Mouse (Mus musculus) midbrain, embryonic 16.5 days (tissue): ENCODE results near the gene Chit1. TPM values are rescaled to one million over a fixed set of nuclear protein-coding genes. Genes with fewer than 3 reads are reported as not detected.

ENCODE experiments used
- ATAC-seq: fragments of 200-750 bp; cut with Nextera tagmentation; 2 replicates; pipeline ENCODE4 v1.8.0; 2017; ENCODE audit warnings: moderate TSS enrichment
- H3K27ac ChIP-seq: fragments of 300-500 bp; sonication (generic); 2 replicates; pipeline ENCODE4 v1.5.1; 2014; ENCODE audit warnings: mild to moderate bottlenecking, low read length, mixed read lengths
- H3K27me3 ChIP-seq: fragments of 300-500 bp; sonication (generic); 2 replicates; pipeline ENCODE4 v1.6.1; 2014; ENCODE audit warnings: low read depth, low read length, mixed read lengths; ENCODE audit not compliant: control insufficient read depth, insufficient read depth
- H3K36me3 ChIP-seq: fragments of 300-500 bp; sonication (generic); 2 replicates; pipeline ENCODE4 v1.6.1; 2014; ENCODE audit warnings: mild to moderate bottlenecking, low read length, moderate library complexity, mixed read lengths; ENCODE audit not compliant: control insufficient read depth, insufficient read depth
- H3K4me1 ChIP-seq: fragments of 300-500 bp; sonication (generic); 2 replicates; pipeline ENCODE4 v1.6.1; 2014; ENCODE audit warnings: mild to moderate bottlenecking, low read length, mixed read lengths; ENCODE audit not compliant: control insufficient read depth, insufficient read depth
- H3K4me2 ChIP-seq: fragments of 300-500 bp; sonication (generic); 2 replicates; pipeline ENCODE4 v1.6.1; 2014; ENCODE audit warnings: mild to moderate bottlenecking, low read length, mixed read lengths
- H3K4me3 ChIP-seq: fragments of 300-500 bp; sonication (generic); 2 replicates; pipeline ENCODE4 v1.5.1; 2014; ENCODE audit warnings: low read depth, mild to moderate bottlenecking, low read length, moderate library complexity, mixed read lengths
- H3K9ac ChIP-seq: fragments of 300-500 bp; sonication (generic); 2 replicates; pipeline ENCODE4 v1.6.1; 2014; ENCODE audit warnings: low read depth, low read length, mixed read lengths
- H3K9me3 ChIP-seq: fragments of 300-500 bp; sonication (generic); replicated peaks from 2 replicates; pipeline ENCODE4 v1.6.1; 2014; ENCODE audit warnings: mild to moderate bottlenecking, low read length, mixed read lengths; ENCODE audit not compliant: control insufficient read depth, poor library complexity, severe bottlenecking
- WGBS: fragments of 180-500 bp; shearing (Covaris S2); extraction: QIAGEN DNeasy Blood & Tissue Kit; methylation state at CpG from one replicate; pipeline ENCODE4 v1.1.7; 2014; 5-methylcytosine and 5-hydroxymethylcytosine counted together
- polyA plus RNA-seq: library from polyadenylated mRNA; unstranded; fragments of >200 nt; fragmentation: Nextera tagmentation; extraction: Ambion mirVana; gene quantifications from 2 replicates; pipeline ENCODE4 v1.2.1, GENCODE M21; 2015

Gene Chit1
- polyA plus RNA-seq, 1 experiment from 2014 or later: 0.21 TPM

DNA sequence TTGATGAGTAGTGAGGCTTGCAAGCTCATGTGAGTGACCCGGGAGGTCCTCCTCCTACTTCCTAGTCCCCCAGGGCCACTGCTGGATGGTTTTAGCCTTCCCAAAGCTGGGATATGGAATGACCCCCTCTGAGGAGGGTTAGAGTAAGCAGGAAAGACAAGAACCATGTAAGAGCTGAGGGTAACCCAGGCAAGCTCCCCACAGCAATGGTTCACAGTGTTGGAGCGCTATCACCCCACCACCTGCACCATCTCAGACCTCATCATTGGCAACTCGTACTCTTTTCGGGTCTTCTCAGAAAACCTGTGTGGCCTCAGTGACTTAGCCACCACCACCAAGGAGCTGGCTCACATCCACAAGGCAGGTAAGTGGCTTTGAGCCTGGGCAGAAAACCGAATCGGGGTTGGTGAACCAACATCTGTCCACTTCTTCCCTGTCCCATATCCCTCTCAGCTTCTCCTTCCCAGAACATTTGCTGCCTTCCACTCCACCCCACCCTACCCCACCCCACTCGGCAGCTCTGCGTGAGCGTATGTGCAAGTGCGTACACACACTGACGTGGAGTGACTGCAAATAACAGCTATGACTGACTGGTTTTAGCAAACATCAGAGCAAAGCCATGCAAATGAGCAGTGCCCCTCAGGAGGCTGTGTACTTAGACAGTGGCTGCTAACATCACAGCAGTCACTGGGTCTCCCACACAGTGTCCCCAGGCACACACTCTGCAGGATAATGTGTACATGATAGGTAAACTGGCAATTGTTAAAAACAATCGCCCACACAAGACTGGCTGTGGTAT lies 87.4 kb downstream of the Chit1 start:
- Histone ChIP-seq H3K4me3 (no peak overlapping the region), H3K4me2 (no peak overlapping the region), H3K9ac (no peak overlapping the region), H3K9me3 (no peaks in the 10 kb centered on the region), H3K27ac (0 out of 2 replicates have a peak overlapping the region, but pooled peaks have one; percentile 20), H3K36me3 (no peaks in the 10 kb centered on the region), H3K27me3 (no peaks in the 10 kb centered on the region), H3K4me1 (peaks cover 7% of the 10 kb centered on the region; the same call in 1 of the 2 replicates)
- 78% methylated on average over 12 of the region's 12 CpGs for WGBS
- peak; percentile 40; the same call in 1 of the 2 replicates for ATAC-seq

DNA sequence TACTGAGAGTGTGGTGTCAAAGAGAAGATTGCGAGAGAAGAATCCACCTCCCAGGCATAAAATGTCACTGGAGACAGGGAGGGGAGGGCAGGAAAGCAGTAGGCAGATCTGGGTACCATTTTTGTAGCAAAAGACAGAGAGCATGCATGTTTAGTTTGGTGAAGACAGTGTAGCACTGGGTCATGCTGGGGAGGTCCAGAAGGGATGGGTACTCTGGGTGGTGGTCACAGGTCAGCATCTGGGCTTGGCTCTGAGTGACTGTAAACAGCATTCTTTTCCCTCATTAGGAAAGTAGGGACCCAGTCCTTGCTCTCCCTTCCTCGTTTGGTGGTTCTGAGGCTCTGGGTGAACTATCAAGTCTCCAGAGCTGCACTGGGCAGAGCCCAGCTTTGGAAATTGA lies 89.4 kb downstream of the Chit1 start:
- no peak overlapping the region for H3K4me3 ChIP-seq
- WGBS: 75% methylated on average over 2 of the region's 2 CpGs
- no peaks in the 10 kb centered on the region for H3K36me3 ChIP-seq

More for the DNA sequence above, 89.4 kb downstream of the Chit1 start:
- Histone ChIP-seq H3K27ac (no peak overlapping the region), H3K9me3 (no peaks in the 10 kb centered on the region), H3K9ac (no peak overlapping the region), H3K4me2 (no peak overlapping the region), H3K4me1 (peaks cover 6% of the 10 kb centered on the region; the same call in 1 of the 2 replicates), H3K27me3 (no peaks in the 10 kb centered on the region)
- no peak for ATAC-seq

Other genes starting within 250 kb of the Chit1 start
- gene Optc, start 203.2 kb upstream of the Chit1 start, polyA plus RNA-seq: 2.3 and 3.7 TPM in 2 replicates
- 8.1 and 9.1 TPM in 2 replicates for gene Prelp, start 189.8 kb upstream of the Chit1 start, polyA plus RNA-seq
- 9.8 and 15.2 TPM in 2 replicates for gene Fmod, start 74.0 kb upstream of the Chit1 start, polyA plus RNA-seq
- 27.2 and 34.9 TPM in 2 replicates for gene Btg2, start 32.1 kb upstream of the Chit1 start, polyA plus RNA-seq
- 2.0 and 3.9 TPM in 2 replicates for gene Chil1, start 70.9 kb downstream of the Chit1 start, polyA plus RNA-seq
- gene Mybph, start 82.2 kb downstream of the Chit1 start, polyA plus RNA-seq: 0.18 TPM in 1 of 2 replicates, not detected in the other
- gene Adora1, start 124.2 kb downstream of the Chit1 start, polyA plus RNA-seq: 18.0 and 26.6 TPM in 2 replicates
- gene Myog, start 178.7 kb downstream of the Chit1 start, polyA plus RNA-seq: 0.13 and 0.14 TPM in 2 replicates
- gene Ppfia4, start 221.7 kb downstream of the Chit1 start, polyA plus RNA-seq: 20.2 and 25.6 TPM in 2 replicates